Mouse (Mus musculus) layer of hippocampus, postnatal 14 days (tissue): ENCODE measurements at regions not wholly inside any gene's neighbourhood (a gene's known extent, or its start where the extent isn't known, plus 50 kb on each side); places are given as distances from the start of the nearest gene placed in this dataset.

Experiments used
- DNase-seq, 2 experiments: peaks; one replicate each; pipeline ENCODE4 v3.0.0; 2021 to 2022; ENCODE audit warnings: low spot score in 2 of 2, mixed read lengths in 1 of 2

DNA sequence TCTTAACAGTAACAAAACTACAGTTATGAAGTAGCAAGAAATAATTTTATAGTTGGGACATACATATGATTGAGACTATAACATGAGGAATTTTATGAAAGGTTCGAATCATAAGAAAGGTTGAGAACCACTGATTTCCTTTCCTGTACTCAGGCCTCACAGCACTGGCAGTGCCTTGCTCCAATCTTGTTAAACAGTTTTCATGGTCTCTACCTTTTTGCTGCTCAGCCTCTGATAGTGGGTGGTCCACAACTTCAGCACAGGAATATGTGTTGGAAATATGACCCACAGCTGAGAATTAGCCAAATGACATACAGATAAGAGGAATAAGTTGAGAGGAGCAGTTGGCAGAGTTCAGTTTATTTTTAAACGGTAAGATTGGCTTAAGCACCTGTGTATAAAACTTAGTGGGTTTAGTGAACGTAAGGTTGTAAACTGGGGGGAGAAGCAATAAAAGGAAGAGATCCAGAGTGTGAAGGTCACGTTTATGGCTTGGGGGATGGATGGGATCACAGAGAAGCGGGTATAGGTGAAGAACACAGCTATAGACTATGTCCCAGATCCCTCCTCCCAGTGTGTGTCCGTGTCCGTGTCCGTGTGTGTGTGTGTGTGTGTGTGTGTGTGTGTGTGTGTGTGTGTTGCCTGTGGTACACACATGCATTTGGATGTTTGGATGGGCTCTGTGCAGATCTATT, 596.3 kb upstream of the Pkn2 start:
- DNase-seq, result no peak

DNA sequence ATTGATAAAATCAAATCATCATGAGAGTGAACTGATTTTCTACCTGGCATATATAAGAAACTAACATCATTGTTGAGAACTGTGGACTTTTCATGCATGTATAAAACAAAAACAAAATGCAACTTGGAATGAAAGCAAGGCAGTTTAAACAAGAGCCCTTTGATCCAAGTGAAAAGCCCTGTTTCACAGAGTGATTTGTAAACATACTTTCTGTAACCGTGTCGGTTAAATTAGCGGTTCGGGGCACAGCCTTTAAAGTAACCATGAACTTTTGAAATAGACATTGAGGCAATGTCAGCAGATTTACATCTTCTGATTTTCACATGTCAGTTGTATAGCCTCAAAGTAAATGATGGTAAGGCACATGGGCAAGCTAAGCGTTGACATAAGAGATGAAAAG, 593.7 kb upstream of the Pkn2 start:
- no peak for DNase-seq

DNA sequence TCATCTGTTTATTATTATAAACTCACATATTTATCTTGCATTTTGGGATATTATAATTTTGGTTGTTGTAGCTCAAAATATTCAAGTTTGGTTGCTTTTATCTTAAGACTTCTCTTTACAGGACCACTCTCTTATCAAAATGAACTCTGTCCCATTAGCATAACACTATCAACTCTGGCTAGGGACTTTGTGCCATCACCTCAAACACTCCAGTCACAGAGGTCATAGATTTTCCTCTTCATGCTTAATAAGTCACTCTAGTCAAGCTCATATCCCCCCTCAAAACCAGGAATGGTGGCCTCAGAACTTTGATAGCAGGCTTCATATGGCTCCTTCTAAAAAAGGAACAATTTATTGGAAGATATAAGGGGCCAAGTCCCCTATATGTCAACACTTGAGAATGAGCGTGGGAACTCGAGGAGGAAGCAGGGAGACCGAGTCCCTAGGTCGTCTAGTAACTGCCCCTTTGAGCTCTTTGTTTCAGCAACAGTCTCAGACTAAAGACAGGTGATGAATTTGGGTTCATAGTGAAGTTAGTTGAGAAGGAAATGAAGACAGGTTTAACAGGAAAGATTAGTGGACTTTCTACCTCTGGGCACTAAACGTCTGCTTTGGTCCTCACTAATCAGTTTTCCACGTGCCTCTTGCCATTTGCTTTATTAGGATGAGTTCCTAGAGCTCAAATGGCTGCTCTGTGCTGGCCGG, 565.4 kb upstream of the Pkn2 start:
- DNase-seq, result no peak

DNA sequence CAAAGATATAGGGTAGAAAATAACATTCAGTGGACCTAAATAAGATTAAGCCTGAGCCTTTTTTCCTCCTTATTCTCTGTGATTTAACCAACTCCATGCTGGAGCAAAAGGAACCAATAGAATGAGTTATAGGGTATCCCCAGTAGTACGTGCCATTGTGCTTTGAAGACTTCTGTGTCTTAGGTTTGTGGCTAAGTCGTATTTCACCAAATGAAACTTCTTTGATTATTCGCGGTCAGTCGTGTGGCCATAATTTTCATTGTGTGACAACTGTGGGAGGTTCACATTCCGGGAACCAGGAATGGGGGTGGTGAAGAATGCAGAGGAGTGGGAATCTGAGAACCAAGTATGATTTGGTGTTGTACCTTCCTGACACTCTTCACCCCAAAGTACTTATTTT, 535.6 kb upstream of the Pkn2 start:
- DNase-seq, result no peak

DNA sequence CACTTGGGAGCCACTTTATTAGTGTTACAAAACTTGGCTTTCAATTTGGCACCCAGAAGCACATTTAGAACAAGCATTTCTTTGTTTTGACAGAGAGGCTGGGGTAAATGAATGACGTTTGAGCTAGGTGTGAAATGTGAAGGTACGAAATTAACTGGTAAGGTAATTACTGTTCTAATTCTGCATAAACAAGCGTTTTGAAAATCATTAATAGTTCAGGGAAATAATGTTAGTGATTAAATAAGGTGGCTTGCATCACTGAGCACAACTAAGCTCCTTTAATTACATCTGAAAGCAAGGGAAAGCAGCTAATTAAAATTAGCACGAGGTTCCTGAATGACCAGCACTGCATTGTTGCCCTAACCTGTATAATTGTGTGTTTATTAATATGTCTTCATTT, 529.9 kb upstream of the Pkn2 start:
- DNase-seq, result no peak

DNA sequence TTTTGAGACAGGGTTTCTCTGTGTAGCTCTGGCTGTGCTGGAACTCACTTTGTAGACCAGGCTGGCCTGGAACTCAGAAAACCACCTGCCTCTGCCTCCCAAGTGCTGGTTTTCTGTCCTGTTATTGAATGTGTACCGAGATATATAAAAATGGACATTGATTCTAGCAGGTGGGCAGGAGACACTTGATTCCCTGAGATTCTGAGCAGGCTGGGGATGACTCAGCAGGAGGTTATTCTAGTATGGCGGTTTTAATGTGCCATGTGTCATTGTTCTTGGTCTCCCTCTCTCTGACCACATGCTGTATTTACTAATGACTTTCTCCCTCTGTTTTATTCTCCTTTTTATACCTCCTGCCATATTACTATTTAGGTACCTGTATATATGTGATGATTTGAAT, 517.2 kb upstream of the Pkn2 start:
- no peak for DNase-seq

GRCm38 (mm10) chr3:143384357-143384756, 502.6 kb upstream of the Pkn2 start:
- DNase-seq, result peak; percentile 19 to 40

DNA sequence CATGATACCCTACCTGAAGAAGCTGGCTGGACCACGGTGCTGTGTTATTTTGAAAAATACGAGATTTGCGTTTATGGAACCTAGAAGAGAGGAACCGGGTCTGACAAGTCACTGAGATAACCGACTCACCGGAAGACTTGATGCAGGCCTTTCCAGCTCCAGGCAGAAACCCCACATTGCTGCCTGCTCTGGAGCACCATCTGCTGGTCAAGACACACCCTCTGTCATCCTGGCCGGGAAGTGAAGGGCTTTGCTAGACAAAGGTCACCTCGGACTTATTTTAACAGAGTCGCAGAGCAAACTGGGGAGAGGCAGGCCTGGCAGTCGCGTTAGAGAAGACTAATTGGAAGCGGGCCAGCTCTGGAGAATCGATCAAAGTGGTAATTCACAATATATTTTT, 497.4 kb upstream of the Pkn2 start:
- DNase-seq, result peak; percentile 37 to 52

GRCm38 (mm10) chr3:143377446-143377845, 495.6 kb upstream of the Pkn2 start:
- DNase-seq, result no peak

- DNase-seq, result no peak
Observed at GRCm38 (mm10) chr3:143375527-143376061, 493.8 kb upstream of the Pkn2 start.

GRCm38 (mm10) chr3:143373501-143373900, 491.7 kb upstream of the Pkn2 start:
- DNase-seq, result no peak

- no peak for DNase-seq
Observed at GRCm38 (mm10) chr3:143369002-143369401, 487.2 kb upstream of the Pkn2 start.

- DNase-seq, result no peak
Observed at GRCm38 (mm10) chr3:143340032-143340431, 458.2 kb upstream of the Pkn2 start.

DNA sequence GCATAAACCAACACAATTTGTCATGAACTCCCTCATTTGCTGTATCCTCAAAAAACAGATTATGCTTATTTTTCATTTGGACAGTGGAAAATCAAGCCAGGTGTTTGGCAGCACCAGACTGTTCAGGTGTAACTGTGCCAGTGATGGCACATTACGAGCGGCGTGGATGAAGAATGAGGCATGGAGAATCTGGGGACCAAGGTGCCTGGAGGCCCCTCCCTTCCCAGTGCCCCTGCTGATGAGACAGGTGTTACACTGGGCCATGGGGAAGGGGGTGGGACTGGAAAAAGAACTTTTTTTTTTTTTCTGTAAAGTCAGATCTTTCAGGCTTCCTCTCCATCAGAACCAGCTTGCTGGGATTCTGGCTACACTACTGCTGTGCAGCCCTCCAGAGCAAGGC, 451.5 kb upstream of the Pkn2 start:
- DNase-seq, result no peak

- no peak for DNase-seq
Observed at GRCm38 (mm10) chr3:143328521-143328920, 446.7 kb upstream of the Pkn2 start.

GRCm38 (mm10) chr3:143327652-143328051, 445.8 kb upstream of the Pkn2 start:
- no peak for DNase-seq

- DNase-seq, result peak; percentile 46 to 73
Observed at GRCm38 (mm10) chr3:143316457-143316856, 434.7 kb upstream of the Pkn2 start.

DNA sequence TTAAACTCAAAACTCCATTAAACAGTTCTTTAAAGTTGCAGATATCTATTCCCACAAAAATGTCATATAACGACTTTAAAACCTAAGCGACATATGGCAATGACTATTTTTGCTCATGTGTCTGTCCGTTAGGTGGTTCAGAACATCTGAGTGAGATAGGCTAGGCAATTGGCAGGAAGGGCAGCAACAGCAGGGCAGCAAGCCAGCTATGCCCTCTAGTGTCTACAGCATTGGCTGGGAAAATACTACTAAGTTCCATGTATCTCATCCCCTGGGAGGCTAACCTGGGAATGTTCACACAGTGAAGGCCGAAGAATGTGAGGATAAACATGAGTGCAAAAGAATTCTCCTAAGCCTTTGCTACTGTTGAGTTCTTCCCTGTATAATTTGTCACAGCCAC, 410.0 kb upstream of the Pkn2 start:
- peak; percentile 32 to 42 for DNase-seq

DNA sequence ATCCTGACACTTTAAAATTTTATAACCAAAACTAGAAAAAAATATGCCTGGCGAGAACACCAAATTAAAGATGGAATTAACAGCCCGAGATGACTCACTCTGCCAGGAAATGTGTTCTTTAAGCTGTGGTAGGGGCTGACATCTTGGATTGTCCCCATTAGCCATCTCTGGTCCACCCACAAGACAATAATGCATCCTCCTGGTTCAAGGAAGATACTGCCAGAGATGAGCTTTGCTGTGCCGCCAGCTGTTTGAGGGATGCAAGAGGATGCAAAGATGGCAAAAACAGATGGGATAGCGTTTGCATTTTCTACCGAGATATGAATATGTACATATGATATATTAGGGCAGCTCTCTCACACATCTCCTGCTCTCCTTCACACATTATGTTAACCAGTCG, 382.3 kb upstream of the Pkn2 start:
- no peak for DNase-seq

GRCm38 (mm10) chr3:143252643-143253042, 370.8 kb upstream of the Pkn2 start:
- no peak for DNase-seq

GRCm38 (mm10) chr3:143252008-143252407, 370.2 kb upstream of the Pkn2 start:
- no peak for DNase-seq

DNA sequence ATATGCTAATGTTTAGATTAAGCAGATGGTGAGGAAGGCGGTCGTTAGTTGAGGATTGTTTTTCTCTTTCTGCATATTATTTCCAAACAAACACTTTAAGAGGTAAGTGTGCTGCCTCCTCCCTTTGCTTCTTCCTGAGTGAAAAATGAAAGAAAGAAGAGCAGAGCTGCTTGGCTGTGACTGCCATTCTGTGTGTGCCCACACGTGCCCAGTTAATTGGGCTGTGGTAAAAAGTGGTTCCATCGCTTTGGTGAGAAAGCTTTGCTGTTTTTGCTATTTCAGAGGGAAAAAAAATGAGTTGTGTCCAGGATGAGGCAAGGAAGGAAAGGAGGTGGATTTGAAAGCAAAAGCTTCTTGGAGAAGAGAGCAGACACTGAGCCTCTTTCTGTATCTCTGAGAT, 360.9 kb upstream of the Pkn2 start:
- no peak for DNase-seq
